Mouse (Mus musculus) megakaryocyte, embryonic 14.5 days (primary cell): ENCODE results near the gene AA986860.

Experiments
- FLI1 ChIP-seq: IDR thresholded peaks from 2 replicates; pipeline ENCODE4 v1.6.1; 2012; ENCODE audit warnings: low read length, inconsistent platforms, mixed read lengths
- GATA1 ChIP-seq: IDR thresholded peaks from 3 replicates; pipeline ENCODE4 v1.6.1; 2012; ENCODE audit warnings: mixed read lengths, low read length, inconsistent platforms, borderline replicate concordance

DNA sequence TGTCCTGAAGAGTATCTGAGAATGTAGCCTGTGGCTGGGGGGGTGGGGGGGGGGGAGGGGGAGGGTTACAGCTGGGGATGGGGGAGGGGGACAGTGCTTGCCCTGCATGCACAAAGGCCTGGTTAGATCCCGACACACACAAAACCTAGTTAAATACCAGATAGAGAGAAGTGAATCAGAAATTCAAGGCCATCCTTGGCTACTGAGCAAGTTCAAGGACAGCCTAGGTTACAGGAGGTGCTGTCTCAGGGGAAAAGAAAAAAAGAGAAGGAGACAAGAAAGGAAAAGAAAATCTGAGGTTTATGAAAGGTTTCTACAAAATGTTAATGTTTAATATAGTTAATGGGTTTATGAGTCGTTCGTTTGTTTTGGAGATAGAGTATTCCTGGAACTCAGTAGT, 7.9 kb downstream of the AA986860 start:
- no peak for TF ChIP-seq GATA1
- no peak for TF ChIP-seq FLI1
